Mouse (Mus musculus) hindbrain, embryonic 13.5 days (tissue): ENCODE measurements around the gene Tex19.1. TPM values are rescaled to one million over a fixed set of nuclear protein-coding genes. Genes with fewer than 3 reads are reported as not detected.
A peak's percentile ranks its signal among the peaks of the same experiment; 100 is the strongest.

ENCODE experiments used
- ATAC-seq: fragments of 200-750 bp; cut with Nextera tagmentation; 2 replicates; pipeline ENCODE4 v1.8.0; 2017; ENCODE audit warnings: moderate TSS enrichment; ENCODE audit not compliant: low FRiP score
- H3K27ac ChIP-seq: fragments of 300-500 bp; sonication (generic); 2 replicates; pipeline ENCODE4 v1.5.1; 2015; ENCODE audit warnings: inconsistent platforms, mild to moderate bottlenecking, moderate library complexity
- H3K27me3 ChIP-seq: fragments of 300-500 bp; sonication (generic); 2 replicates; pipeline ENCODE4 v1.6.1; 2015; ENCODE audit warnings: mild to moderate bottlenecking, inconsistent platforms
- H3K36me3 ChIP-seq: fragments of 300-500 bp; sonication (generic); 2 replicates; pipeline ENCODE4 v1.6.1; 2015; ENCODE audit warnings: mild to moderate bottlenecking, inconsistent platforms
- H3K4me1 ChIP-seq: fragments of 300-500 bp; sonication (generic); replicated peaks from 2 replicates; pipeline ENCODE4 v1.6.1; 2015; ENCODE audit warnings: inconsistent platforms
- H3K4me2 ChIP-seq: fragments of 300-500 bp; sonication (generic); 2 replicates; pipeline ENCODE4 v1.6.1; 2015; ENCODE audit warnings: inconsistent platforms, mild to moderate bottlenecking, moderate library complexity
- H3K4me3 ChIP-seq: fragments of 300-500 bp; sonication (generic); 2 replicates; pipeline ENCODE4 v1.5.1; 2015; ENCODE audit warnings: mild to moderate bottlenecking, inconsistent platforms
- H3K9ac ChIP-seq: fragments of 300-500 bp; sonication (generic); 2 replicates; pipeline ENCODE4 v1.6.1; 2015; ENCODE audit warnings: mild to moderate bottlenecking, inconsistent platforms
- H3K9me3 ChIP-seq: fragments of 300-500 bp; sonication (generic); 2 replicates; pipeline ENCODE4 v1.6.1; 2016; ENCODE audit warnings: inconsistent platforms
- WGBS: fragments of 180-500 bp; shearing (Covaris S2); methylation state at CpG from one replicate; pipeline ENCODE4 v1.1.7; 2015; 5-methylcytosine and 5-hydroxymethylcytosine counted together
- polyA plus RNA-seq: library from polyadenylated mRNA; unstranded; fragments of >200 nt; fragmentation: Nextera tagmentation; extraction: Ambion mirVana; gene quantifications from 2 replicates; pipeline ENCODE4 v1.2.1, GENCODE M21; 2015

Gene Tex19.1
- polyA plus RNA-seq, 1 experiment from 2014 or later: not detected

- no peaks in the 10 kb centered on the region for H3K36me3 ChIP-seq
- H3K4me2 ChIP-seq: no peak overlapping the region
- no peaks in the 10 kb centered on the region for H3K27me3 ChIP-seq
- H3K9me3 ChIP-seq: no peaks in the 10 kb centered on the region
- H3K4me1 ChIP-seq: no peaks in the 10 kb centered on the region
- ATAC-seq: no peak
- WGBS: 79% methylated on average over 2 of the region's 2 CpGs
- no peak overlapping the region for H3K9ac ChIP-seq
- no peak overlapping the region for H3K4me3 ChIP-seq
- H3K27ac ChIP-seq: no peak overlapping the region
These were observed 23.8 kb upstream of the Tex19.1 start for GRCm38 (mm10) chr11:121122024-121122670.

DNA sequence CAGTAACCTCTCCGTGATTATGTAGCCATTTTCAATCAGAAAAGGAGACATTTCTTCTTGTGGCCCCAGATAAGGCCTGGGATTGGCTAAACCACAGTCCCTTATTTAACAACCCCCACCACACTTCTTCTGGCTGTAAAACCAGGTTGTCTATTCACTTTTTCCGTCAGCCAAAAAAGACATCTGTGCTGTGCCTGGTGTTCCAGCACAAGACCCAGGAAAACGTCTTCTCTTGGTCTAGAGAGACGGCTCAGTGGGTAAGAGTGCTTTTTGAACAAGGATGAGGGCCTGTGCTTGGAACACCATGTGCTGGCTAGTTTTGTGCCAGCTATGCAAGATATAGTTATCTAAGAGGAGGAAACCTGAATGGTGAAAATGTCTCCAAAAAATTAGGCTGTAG lies 22.5 kb upstream of the Tex19.1 start:
- Histone ChIP-seq H3K4me3 (no peak overlapping the region), H3K27me3 (no peaks in the 10 kb centered on the region), H3K4me2 (no peak overlapping the region), H3K4me1 (no peaks in the 10 kb centered on the region), H3K36me3 (no peaks in the 10 kb centered on the region), H3K9me3 (no peaks in the 10 kb centered on the region), H3K9ac (no peak overlapping the region), H3K27ac (no peak overlapping the region)
- WGBS: 88% methylated on average over 4 of the region's 4 CpGs
- no peak for ATAC-seq

DNA sequence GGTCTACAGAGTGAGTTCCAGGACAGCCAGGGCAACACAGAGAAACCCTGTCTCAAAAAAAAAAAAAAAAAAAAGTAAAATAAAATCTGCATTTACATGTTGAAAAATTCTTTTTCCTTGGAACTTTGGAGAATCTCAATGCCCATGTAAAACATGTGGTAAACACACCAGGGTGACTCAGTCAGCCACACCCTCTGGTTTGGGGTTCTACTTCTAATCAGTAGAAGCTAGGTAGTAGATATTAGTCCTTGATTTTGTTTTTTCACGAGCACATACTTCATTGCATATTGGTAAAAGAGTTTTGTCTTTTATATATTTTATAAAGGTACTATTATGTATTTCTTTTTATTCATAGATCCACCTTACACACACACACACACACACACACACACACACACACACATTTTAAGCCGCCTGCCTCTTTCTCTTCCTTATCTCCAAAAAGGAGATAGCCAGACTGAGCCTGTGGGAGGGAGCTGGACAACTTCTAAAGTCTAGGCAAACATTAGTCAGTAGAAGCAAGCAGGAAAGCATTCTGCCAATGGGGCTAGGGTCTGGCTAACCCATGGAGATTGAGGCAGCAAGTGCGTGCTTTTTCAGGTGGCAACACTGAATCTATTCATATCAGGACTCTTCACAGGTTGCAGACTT lies 20.3 kb upstream of the Tex19.1 start:
- H3K27me3 ChIP-seq: no peaks in the 10 kb centered on the region
- H3K4me2 ChIP-seq: no peak overlapping the region
- H3K27ac ChIP-seq: no peak overlapping the region
- H3K9me3 ChIP-seq: no peaks in the 10 kb centered on the region
- no peak overlapping the region for H3K4me3 ChIP-seq
- 87% methylated on average over 3 of the region's 3 CpGs for WGBS
- no peak for ATAC-seq
- H3K36me3 ChIP-seq: no peaks in the 10 kb centered on the region
- H3K4me1 ChIP-seq: no peaks in the 10 kb centered on the region
- no peak overlapping the region for H3K9ac ChIP-seq

GRCm38 (mm10) chr11:121126395-121126794 lies 19.5 kb upstream of the Tex19.1 start:
- Histone ChIP-seq H3K36me3 (no peaks in the 10 kb centered on the region), H3K4me3 (no peak overlapping the region), H3K9ac (no peak overlapping the region), H3K4me1 (no peaks in the 10 kb centered on the region), H3K9me3 (no peaks in the 10 kb centered on the region), H3K4me2 (no peak overlapping the region), H3K27ac (no peak overlapping the region), H3K27me3 (no peaks in the 10 kb centered on the region)
- 88% methylated on average over 1 of the region's 1 CpGs for WGBS
- ATAC-seq: no peak

- no peak for ATAC-seq
- H3K9me3 ChIP-seq: no peaks in the 10 kb centered on the region
- no peak overlapping the region for H3K4me2 ChIP-seq
- no peak overlapping the region for H3K4me3 ChIP-seq
- H3K4me1 ChIP-seq: no peaks in the 10 kb centered on the region
- H3K27ac ChIP-seq: no peak overlapping the region
- no peaks in the 10 kb centered on the region for H3K36me3 ChIP-seq
- H3K9ac ChIP-seq: no peak overlapping the region
- H3K27me3 ChIP-seq: no peaks in the 10 kb centered on the region
- 96% methylated on average over 3 of the region's 3 CpGs for WGBS
These were observed 18.5 kb upstream of the Tex19.1 start for GRCm38 (mm10) chr11:121127441-121127840.

GRCm38 (mm10) chr11:121129616-121130015 lies 16.3 kb upstream of the Tex19.1 start:
- no peak overlapping the region for H3K9ac ChIP-seq
- no peaks in the 10 kb centered on the region for H3K9me3 ChIP-seq
- H3K27me3 ChIP-seq: no peaks in the 10 kb centered on the region
- H3K4me1 ChIP-seq: no peaks in the 10 kb centered on the region
- H3K36me3 ChIP-seq: no peaks in the 10 kb centered on the region
- no peak for ATAC-seq
- no peak overlapping the region for H3K4me3 ChIP-seq
- 88% methylated on average over 1 of the region's 1 CpGs for WGBS
- no peak overlapping the region for H3K27ac ChIP-seq
- no peak overlapping the region for H3K4me2 ChIP-seq

DNA sequence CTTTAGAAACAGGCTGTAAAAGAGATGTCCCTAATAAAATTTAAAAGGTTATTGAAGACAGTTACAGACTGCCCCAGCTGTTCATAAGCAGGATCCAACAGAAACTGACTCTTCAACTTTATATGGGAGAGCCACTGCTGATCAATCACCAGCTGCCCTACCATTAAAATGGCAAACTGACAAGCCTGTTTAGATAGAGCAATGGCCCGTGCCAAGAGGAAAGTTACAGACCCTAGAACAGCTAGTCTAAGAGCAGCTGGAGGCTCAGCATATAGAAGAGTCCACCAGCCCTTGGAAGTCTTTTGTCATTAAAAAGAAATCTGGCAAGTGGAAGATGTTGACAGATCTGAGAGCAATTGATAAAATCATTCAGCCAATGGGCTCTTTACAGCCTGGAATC lies 11.3 kb upstream of the Tex19.1 start:
- no peak for ATAC-seq
- no peaks in the 10 kb centered on the region for H3K27me3 ChIP-seq
- H3K36me3 ChIP-seq: no peaks in the 10 kb centered on the region
- no peak overlapping the region for H3K4me2 ChIP-seq
- H3K9me3 ChIP-seq: no peaks in the 10 kb centered on the region
- WGBS: 52% methylated on average over 1 of the region's 1 CpGs
- no peaks in the 10 kb centered on the region for H3K4me1 ChIP-seq
- H3K27ac ChIP-seq: no peak overlapping the region
- H3K9ac ChIP-seq: no peak overlapping the region
- H3K4me3 ChIP-seq: no peak overlapping the region

- no peaks in the 10 kb centered on the region for H3K36me3 ChIP-seq
- no peak overlapping the region for H3K4me3 ChIP-seq
- WGBS: 85% methylated on average over 5 of the region's 5 CpGs
- H3K4me2 ChIP-seq: no peak overlapping the region
- no peaks in the 10 kb centered on the region for H3K27me3 ChIP-seq
- H3K27ac ChIP-seq: no peak overlapping the region
- ATAC-seq: no peak
- no peak overlapping the region for H3K9ac ChIP-seq
- H3K4me1 ChIP-seq: no peaks in the 10 kb centered on the region
- H3K9me3 ChIP-seq: no peaks in the 10 kb centered on the region
These were observed 8.3 kb upstream of the Tex19.1 start for GRCm38 (mm10) chr11:121137682-121138081.

DNA sequence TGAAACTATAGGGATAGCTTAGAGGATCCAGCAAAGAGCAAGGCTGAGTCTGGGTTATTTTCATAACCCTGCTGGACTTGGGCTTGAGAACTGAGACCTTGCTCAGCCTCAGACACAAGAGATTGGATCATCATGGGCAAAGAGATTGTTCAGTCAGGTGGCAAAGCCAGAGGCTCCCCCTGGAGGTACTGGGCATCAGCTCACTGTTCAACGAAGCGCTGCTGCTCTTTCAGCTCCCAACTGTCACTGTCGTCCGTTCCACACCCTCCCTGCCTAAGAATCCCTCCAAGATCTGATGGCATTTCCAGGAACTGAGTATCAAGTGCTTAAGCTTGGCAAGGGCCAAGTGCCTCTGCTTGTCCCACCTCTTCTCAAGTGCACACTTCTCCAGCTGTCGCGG lies 7.2 kb upstream of the Tex19.1 start:
- 48% methylated on average over 6 of the region's 6 CpGs for WGBS
- Histone ChIP-seq H3K27ac (no peak overlapping the region), H3K4me1 (no peaks in the 10 kb centered on the region), H3K4me2 (no peak overlapping the region), H3K9ac (no peak overlapping the region), H3K36me3 (no peaks in the 10 kb centered on the region), H3K27me3 (no peaks in the 10 kb centered on the region), H3K9me3 (no peaks in the 10 kb centered on the region), H3K4me3 (no peak overlapping the region)
- ATAC-seq: no peak

- Histone ChIP-seq H3K9me3 (no peaks in the 10 kb centered on the region), H3K9ac (no peak overlapping the region), H3K4me3 (no peak overlapping the region), H3K27ac (no peak overlapping the region), H3K4me2 (no peak overlapping the region), H3K36me3 (no peaks in the 10 kb centered on the region), H3K27me3 (no peaks in the 10 kb centered on the region), H3K4me1 (no peaks in the 10 kb centered on the region)
- ATAC-seq: no peak
- 82% methylated on average over 9 of the region's 9 CpGs for WGBS
These were observed 2.5 kb upstream of the Tex19.1 start for GRCm38 (mm10) chr11:121143325-121144015.

DNA sequence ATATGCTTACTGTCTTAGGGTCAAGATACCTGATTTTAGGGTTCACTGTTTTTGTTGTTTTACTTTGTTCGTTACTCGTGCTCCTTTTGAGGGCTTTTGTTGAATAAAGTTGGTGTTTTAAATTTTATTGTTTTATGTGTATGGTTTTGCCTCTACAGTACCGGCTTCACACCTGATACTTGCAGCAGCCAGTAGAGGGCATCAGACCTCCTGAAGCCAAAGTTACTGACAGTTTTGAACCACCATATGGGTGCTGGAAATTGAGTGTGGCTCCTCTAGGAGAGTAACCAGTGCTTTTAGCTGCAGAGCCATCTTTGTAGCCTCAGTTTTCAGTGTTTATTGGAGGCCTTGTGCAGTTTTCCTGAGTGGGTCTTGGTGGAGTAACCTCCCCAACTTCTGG lies 2.2 kb downstream of the Tex19.1 start:
- Histone ChIP-seq H3K9me3 (no peaks in the 10 kb centered on the region), H3K4me2 (no peak overlapping the region), H3K4me3 (no peak overlapping the region), H3K36me3 (no peaks in the 10 kb centered on the region), H3K27ac (no peak overlapping the region), H3K9ac (no peak overlapping the region), H3K27me3 (no peaks in the 10 kb centered on the region), H3K4me1 (no peaks in the 10 kb centered on the region)
- WGBS: 79% methylated on average over 3 of the region's 3 CpGs
- no peak for ATAC-seq

- H3K27me3 ChIP-seq: peaks cover 36% of the 10 kb centered on the region
- no peak overlapping the region for H3K4me2 ChIP-seq
- no peaks in the 10 kb centered on the region for H3K36me3 ChIP-seq
- no peak overlapping the region for H3K9ac ChIP-seq
- peaks cover 30% of the 10 kb centered on the region for H3K4me1 ChIP-seq
- WGBS: 11% methylated on average over 4 of the region's 4 CpGs
- H3K4me3 ChIP-seq: no peak overlapping the region
- H3K27ac ChIP-seq: peak overlapping the region; percentile 46
- H3K9me3 ChIP-seq: no peaks in the 10 kb centered on the region
- no peak for ATAC-seq
These were observed 8.3 kb downstream of the Tex19.1 start for GRCm38 (mm10) chr11:121154203-121154602.
